Mouse (Mus musculus): ENCODE results near the gene Gm44. TPM values are rescaled to one million over a fixed set of nuclear protein-coding genes. Genes with fewer than 3 reads are reported as not detected.
"Not testable (repeated sequence)": the region's sequence is repeated elsewhere in the genome, so short reads cannot be mapped to it uniquely, and the experiment has no call there.

Gene Gm44
- polyA plus RNA-seq (2014; fragmentation: Nextera tagmentation; extraction: Ambion mirVana), result not detected in 2 replicates

DNA sequence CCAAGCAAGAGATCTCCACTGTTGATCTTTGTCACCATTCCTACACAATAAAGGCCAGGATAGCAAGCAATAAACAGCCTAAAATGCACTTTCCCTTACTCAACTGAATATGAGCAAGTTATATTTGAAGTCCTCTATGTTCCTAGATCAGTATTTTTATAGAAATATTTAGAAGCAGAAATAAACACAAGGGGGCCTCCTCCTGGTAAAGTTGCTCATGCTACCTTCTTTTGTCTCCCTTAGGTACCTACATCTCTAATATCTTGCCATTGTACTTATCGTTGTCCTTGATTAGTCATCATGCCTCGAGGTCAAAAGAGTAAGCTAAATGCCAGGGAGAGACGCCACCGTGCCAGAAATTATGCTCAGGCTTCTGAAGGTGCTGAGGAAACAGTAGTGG is at the start of gene Gm44:
Gene Gm44 (plus strand): TSS at position 301 of the 400 bp plus-strand sequence.
- H3K9ac ChIP-seq (replicated peaks; ENCODE audit: low read length), result no peak within 1 kb of the TSS
- H3K4me2 ChIP-seq (ENCODE audit: low read length), result no peak within 1 kb of the TSS
- no peaks in the 10 kb centered on the region for H3K4me1 ChIP-seq (ENCODE audit: control insufficient read depth, insufficient read depth, low read length)
- 91% methylated on average over 4 of the region's 4 CpGs for WGBS
- no peaks in the 10 kb centered on the region for H3K9me3 ChIP-seq (ENCODE audit: control insufficient read depth, low read length)
- no peak within 1 kb of the TSS for H3K27ac ChIP-seq (replicated peaks; ENCODE audit: low read depth, low read length)
- DNase-seq (no peak), ATAC-seq (ENCODE audit: low FRiP score, low TSS enrichment) (no peak)
- no peaks in the 10 kb centered on the region for H3K27me3 ChIP-seq (ENCODE audit: control insufficient read depth, insufficient read depth, low read length)
- no peaks in the 10 kb centered on the region for H3K36me3 ChIP-seq (ENCODE audit: control insufficient read depth, insufficient read depth, low read length)
- H3K4me3 ChIP-seq (replicated peaks; ENCODE audit: low read depth, low read length), result no peak within 1 kb of the TSS

DNA sequence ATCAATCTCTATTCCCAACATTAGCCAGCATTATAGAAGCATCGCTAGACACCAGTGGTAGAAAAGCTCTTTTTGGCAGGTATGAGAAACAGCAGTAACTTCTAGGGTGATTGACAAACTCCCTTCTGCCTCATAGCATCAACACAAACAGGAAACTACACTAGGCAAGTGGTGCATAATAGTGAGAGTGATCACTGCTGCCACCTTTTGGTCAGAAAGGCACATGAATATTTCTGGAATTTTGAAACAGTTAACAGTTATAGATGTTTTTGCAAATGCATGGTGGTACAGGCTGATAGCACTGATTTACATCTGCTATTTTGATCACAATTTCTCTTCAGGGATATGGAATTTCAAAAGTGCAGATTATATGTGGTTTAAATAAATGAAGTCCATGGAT is 36.0 kb downstream of the Gm44 start:
- Histone ChIP-seq H3K9me3 (ENCODE audit: control insufficient read depth, low read length) (no peaks in the 10 kb centered on the region), H3K27me3 (ENCODE audit: control insufficient read depth, insufficient read depth, low read length) (no peaks in the 10 kb centered on the region), H3K27ac (replicated peaks; ENCODE audit: low read depth, low read length) (no peak overlapping the region), H3K36me3 (ENCODE audit: control insufficient read depth, insufficient read depth, low read length) (no peaks in the 10 kb centered on the region), H3K4me3 (replicated peaks; ENCODE audit: low read depth, low read length) (no peak overlapping the region), H3K4me2 (ENCODE audit: low read length) (no peak overlapping the region), H3K4me1 (ENCODE audit: control insufficient read depth, insufficient read depth, low read length) (no peaks in the 10 kb centered on the region), H3K9ac (replicated peaks; ENCODE audit: low read length) (no peak overlapping the region)
- ATAC-seq (ENCODE audit: low FRiP score, low TSS enrichment) (no peak), DNase-seq (peak; percentile 34)
- 63% methylated on average over 1 of the region's 1 CpGs for WGBS

DNA sequence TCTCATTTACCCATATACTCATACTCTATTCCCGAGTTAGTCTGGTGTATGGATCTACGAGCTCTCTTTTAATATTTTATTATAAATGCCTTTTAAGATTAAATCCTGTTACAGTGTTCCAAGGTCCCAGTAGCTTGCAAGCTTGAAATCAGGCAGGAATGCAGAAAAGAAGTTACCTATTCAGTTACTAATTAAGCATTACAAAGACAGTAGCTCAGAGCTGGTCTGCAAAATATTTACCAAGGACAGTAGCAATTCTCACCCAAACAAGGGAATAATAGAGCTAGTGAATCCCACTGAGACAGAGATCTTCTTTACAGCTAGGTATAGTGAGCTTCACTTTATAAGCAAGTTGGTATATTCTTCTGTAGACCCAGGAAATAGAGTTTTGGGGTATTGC is 46.3 kb downstream of the Gm44 start:
- H3K9ac ChIP-seq (replicated peaks; ENCODE audit: low read length); H3K27me3 ChIP-seq (ENCODE audit: control insufficient read depth, insufficient read depth, low read length); H3K36me3 ChIP-seq (ENCODE audit: control insufficient read depth, insufficient read depth, low read length); H3K4me3 ChIP-seq (replicated peaks; ENCODE audit: low read depth, low read length); DNase-seq; H3K9me3 ChIP-seq (ENCODE audit: control insufficient read depth, low read length); ATAC-seq (ENCODE audit: low FRiP score, low TSS enrichment); H3K4me2 ChIP-seq (ENCODE audit: low read length); H3K27ac ChIP-seq (replicated peaks; ENCODE audit: low read depth, low read length); H3K4me1 ChIP-seq (ENCODE audit: control insufficient read depth, insufficient read depth, low read length): not testable (repeated sequence)
- 62% methylated on average over 2 of the region's 2 CpGs for WGBS
